Mouse (Mus musculus): ENCODE data around the gene Htra1. TPM values are rescaled to one million over a fixed set of nuclear protein-coding genes. Genes with fewer than 3 reads are reported as not detected.

The Htra1 gene
- polyA plus RNA-seq, 1 experiment: 37.7 TPM

DNA sequence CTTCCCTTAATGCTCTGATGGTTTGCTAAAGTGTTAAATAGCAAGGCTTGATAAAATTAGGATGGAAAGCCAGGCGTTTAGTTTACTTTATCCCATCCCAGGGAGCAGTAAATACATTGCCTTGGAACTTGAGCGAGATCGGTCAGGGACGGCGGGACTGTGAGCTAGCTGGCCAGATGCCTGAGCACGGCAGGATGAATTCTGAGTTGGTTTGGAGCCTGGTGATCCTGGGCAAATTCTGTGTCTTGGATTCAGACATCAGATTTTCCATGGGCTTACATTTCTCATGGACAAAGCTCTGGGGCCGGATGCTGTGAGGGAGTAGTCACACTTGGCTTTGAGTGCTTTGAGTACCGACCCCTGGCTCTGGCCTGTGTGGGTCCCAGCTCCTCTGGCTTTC, 4.8 kb downstream of the Htra1 start:
- Histone ChIP-seq H3K27me3 (ENCODE audit: control insufficient read depth, insufficient read depth, low read length) (peaks cover 16% of the 10 kb centered on the region), H3K4me3 (ENCODE audit: extremely low read depth, insufficient read depth, insufficient read length) (no peak overlapping the region), H3K36me3 (ENCODE audit: control insufficient read depth, insufficient read depth, low read length) (no peaks in the 10 kb centered on the region), H3K4me1 (ENCODE audit: control insufficient read depth, insufficient read depth, insufficient read length) (peaks cover 9% of the 10 kb centered on the region; the same call in 1 of the 2 replicates), H3K27ac (ENCODE audit: insufficient read depth, low read length) (no peak overlapping the region)
- no peak for DNase-seq (ENCODE audit: low read depth in 1 of 2, low spot score in 2 of 2)
- WGBS: 91% methylated on average over 8 of the region's 8 CpGs
- TF ChIP-seq CTCF (IDR thresholded peaks at IDR 0.05; ENCODE audit: extremely low read depth, insufficient read depth, insufficient read length, insufficient replicate concordance) (no peak), POLR2A (IDR thresholded peaks at IDR 0.05; ENCODE audit: low read depth, low read length) (no peak)

DNA sequence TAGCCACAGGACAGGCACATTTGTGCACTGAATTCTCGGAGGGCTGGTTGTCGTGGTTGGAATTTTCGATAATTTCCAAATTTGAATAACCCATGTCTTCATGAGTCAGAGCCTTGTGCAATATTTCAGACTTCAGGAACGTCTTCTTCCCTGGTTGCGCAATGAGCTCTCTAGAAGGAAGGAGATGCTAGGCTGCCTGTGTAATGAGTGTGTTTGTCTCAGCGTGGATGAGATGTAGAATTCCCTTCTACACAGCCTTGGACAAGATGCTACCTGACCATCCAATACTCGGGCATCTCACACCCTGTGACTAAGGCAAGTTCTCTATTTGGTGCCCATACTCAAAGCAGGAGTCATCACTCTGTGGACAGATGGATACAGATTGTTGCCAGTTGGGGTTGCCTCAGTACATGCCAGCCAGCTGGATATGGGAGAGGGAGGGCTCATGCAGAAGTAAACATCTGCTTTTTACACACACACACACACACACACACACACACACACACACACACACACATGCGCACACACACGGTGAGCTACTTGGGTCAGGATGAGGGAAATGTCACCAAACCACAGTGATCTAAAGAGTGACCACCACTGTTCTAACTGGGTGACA, 7.5 kb downstream of the Htra1 start:
- Histone ChIP-seq H3K27me3 (ENCODE audit: control insufficient read depth, insufficient read depth, low read length) (no peaks in the 10 kb centered on the region), H3K4me1 (ENCODE audit: control insufficient read depth, insufficient read depth, insufficient read length) (0 out of 2 replicates have a peak, but pooled peaks cover 3% of the 10 kb centered on the region), H3K4me3 (ENCODE audit: extremely low read depth, insufficient read depth, insufficient read length) (no peak overlapping the region), H3K27ac (ENCODE audit: insufficient read depth, low read length) (no peak overlapping the region), H3K36me3 (ENCODE audit: control insufficient read depth, insufficient read depth, low read length) (no peaks in the 10 kb centered on the region)
- DNase-seq (ENCODE audit: low read depth in 1 of 2, low spot score in 2 of 2): no peak
- TF ChIP-seq CTCF (IDR thresholded peaks at IDR 0.05; ENCODE audit: extremely low read depth, insufficient read depth, insufficient read length, insufficient replicate concordance): no peak
- TF ChIP-seq POLR2A (IDR thresholded peaks at IDR 0.05; ENCODE audit: low read depth, low read length): no peak
- 67% methylated on average over 9 of the region's 9 CpGs for WGBS

DNA sequence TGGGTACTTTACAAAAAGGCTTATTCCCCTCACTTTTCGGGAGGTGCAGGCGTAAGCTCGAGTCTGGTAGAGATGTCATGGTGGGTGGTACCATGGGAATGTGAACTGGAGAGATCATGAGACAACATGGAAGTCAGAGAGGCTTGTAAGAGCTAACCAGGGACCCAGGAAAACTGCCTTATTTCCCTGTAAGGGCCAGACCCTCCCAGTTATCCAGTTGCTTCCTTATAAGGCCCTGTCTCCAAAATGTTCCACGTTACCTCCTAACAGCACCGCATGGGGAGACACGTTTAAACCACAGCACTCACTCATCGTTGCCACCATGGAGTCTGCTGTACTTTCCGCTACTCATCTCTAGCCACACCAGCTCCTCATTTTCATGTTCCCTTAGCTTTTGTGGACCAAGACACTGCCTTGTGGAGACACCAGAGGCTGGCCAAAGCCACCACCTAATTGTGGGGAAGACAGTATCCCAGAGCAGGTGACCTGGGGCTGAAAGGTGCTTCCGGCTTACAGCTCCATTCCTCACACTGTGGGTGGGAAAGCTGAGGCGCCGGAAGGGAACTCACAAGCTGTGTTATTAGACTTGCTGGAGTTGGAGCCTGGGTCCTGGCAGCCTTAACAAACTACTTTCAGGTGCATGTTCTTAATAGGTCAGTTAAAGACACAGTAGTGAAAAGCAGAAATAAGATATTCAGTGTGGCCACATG, 9.0 kb downstream of the Htra1 start:
- H3K4me1 ChIP-seq (ENCODE audit: control insufficient read depth, insufficient read depth, insufficient read length): no peaks in the 10 kb centered on the region
- TF ChIP-seq POLR2A (IDR thresholded peaks at IDR 0.05; ENCODE audit: low read depth, low read length) (no peak), CTCF (IDR thresholded peaks at IDR 0.05; ENCODE audit: extremely low read depth, insufficient read depth, insufficient read length, insufficient replicate concordance) (no peak)
- H3K27ac ChIP-seq (ENCODE audit: insufficient read depth, low read length): no peak overlapping the region
- WGBS: 93% methylated on average over 11 of the region's 11 CpGs
- H3K36me3 ChIP-seq (ENCODE audit: control insufficient read depth, insufficient read depth, low read length): no peaks in the 10 kb centered on the region
- H3K27me3 ChIP-seq (ENCODE audit: control insufficient read depth, insufficient read depth, low read length): no peaks in the 10 kb centered on the region
- DNase-seq (ENCODE audit: low read depth in 1 of 2, low spot score in 2 of 2): no peak
- H3K4me3 ChIP-seq (ENCODE audit: extremely low read depth, insufficient read depth, insufficient read length): no peak overlapping the region

DNA sequence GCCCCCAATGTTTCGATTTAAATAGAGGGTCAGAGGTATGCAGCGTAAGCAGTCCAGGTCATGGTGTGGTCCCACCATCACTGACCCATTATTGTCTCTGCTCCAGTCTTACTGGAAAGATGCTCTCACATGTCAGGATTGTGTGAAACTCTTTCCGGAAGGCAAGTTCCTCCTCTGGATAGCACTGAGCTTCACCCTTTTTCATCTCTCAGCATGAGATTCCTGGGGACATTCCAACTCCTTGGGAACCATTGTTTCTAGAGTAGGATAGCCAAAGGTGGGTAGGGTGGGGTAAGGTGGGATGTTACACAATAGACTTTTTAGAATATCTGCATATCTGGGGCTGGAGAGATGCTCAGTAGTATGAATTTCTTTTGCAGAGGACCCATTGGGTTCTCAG, 9.8 kb downstream of the Htra1 start:
- 92% methylated on average over 3 of the region's 3 CpGs for WGBS
- no peaks in the 10 kb centered on the region for H3K4me1 ChIP-seq (ENCODE audit: control insufficient read depth, insufficient read depth, insufficient read length)
- H3K27ac ChIP-seq (ENCODE audit: insufficient read depth, low read length): no peak overlapping the region
- no peaks in the 10 kb centered on the region for H3K36me3 ChIP-seq (ENCODE audit: control insufficient read depth, insufficient read depth, low read length)
- DNase-seq (ENCODE audit: low read depth in 1 of 2, low spot score in 2 of 2): no peak
- no peak for TF ChIP-seq CTCF (IDR thresholded peaks at IDR 0.05; ENCODE audit: extremely low read depth, insufficient read depth, insufficient read length, insufficient replicate concordance)
- no peak for TF ChIP-seq POLR2A (IDR thresholded peaks at IDR 0.05; ENCODE audit: low read depth, low read length)
- H3K4me3 ChIP-seq (ENCODE audit: extremely low read depth, insufficient read depth, insufficient read length): no peak overlapping the region
- no peaks in the 10 kb centered on the region for H3K27me3 ChIP-seq (ENCODE audit: control insufficient read depth, insufficient read depth, low read length)

DNA sequence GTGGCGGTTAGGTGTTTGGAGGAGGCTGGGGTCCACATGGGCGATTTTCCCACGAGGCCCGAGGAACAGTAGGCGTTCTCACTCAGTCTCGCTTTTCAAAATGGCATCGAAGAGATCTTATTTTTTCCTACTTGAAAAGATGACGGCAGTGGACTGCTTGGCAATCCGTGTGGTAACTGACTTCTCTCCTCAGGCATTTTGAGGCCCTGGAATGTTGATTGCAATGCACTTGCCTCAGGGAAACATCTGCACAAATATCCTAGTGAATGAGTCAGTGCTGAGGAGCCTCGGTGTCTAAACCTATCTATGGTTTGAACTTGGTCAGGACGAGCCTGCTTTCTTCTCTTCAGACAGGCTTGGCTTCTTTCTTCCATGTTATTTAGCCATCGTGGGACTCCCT, 10.4 kb downstream of the Htra1 start:
- whole genome bisulfite sequencing: 90% methylated on average over 12 of the region's 12 CpGs
- no peaks in the 10 kb centered on the region for H3K36me3 ChIP-seq (ENCODE audit: control insufficient read depth, insufficient read depth, low read length)
- H3K4me3 ChIP-seq (ENCODE audit: extremely low read depth, insufficient read depth, insufficient read length): no peak overlapping the region
- H3K27ac ChIP-seq (ENCODE audit: insufficient read depth, low read length): no peak overlapping the region
- no peaks in the 10 kb centered on the region for H3K4me1 ChIP-seq (ENCODE audit: control insufficient read depth, insufficient read depth, insufficient read length)
- DNase-seq (ENCODE audit: low read depth in 1 of 2, low spot score in 2 of 2): no peak
- H3K27me3 ChIP-seq (ENCODE audit: control insufficient read depth, insufficient read depth, low read length): no peaks in the 10 kb centered on the region
- TF ChIP-seq CTCF (IDR thresholded peaks at IDR 0.05; ENCODE audit: extremely low read depth, insufficient read depth, insufficient read length, insufficient replicate concordance) (no peak), POLR2A (IDR thresholded peaks at IDR 0.05; ENCODE audit: low read depth, low read length) (no peak)

DNA sequence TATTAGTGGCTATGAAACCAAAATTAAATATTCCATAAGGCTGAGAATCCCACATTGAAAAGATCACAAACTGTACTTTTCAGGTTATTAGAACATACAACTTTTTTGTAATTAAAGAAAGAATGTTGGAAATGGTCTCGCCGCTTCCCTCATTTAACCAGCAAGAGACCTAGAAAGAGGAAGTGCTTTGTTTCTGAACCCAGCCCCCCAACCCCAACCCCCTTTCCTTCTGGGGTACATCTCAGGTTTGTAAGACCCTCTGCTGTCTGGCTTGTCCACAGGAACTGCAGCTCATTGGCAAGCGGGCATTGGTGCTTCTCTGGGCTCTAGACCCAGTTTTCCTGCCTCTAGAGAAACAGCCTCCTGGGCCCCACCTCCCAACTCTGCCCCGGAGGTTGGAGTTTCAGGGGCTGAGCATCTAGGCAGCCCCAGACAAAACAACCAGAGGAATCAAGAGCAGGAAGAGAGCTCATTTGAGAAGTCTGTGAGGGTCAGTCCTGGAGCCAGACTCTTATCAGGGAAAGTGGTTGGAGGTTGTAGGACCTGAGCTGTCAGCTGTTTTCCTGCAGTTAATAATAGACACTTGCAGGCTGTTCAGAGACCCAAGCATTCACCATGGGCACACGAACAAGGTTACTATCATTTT, 12.8 kb downstream of the Htra1 start:
- H3K27ac ChIP-seq (ENCODE audit: insufficient read depth, low read length): no peak overlapping the region
- DNase-seq (ENCODE audit: low read depth in 1 of 2, low spot score in 2 of 2): no peak
- no peak overlapping the region for H3K4me3 ChIP-seq (ENCODE audit: extremely low read depth, insufficient read depth, insufficient read length)
- 10% methylated on average over 5 of the region's 5 CpGs for WGBS
- H3K27me3 ChIP-seq (ENCODE audit: control insufficient read depth, insufficient read depth, low read length): no peaks in the 10 kb centered on the region
- TF ChIP-seq POLR2A (IDR thresholded peaks at IDR 0.05; ENCODE audit: low read depth, low read length) (no peak), CTCF (IDR thresholded peaks at IDR 0.05; ENCODE audit: extremely low read depth, insufficient read depth, insufficient read length, insufficient replicate concordance) (no peak)
- H3K36me3 ChIP-seq (ENCODE audit: control insufficient read depth, insufficient read depth, low read length): no peaks in the 10 kb centered on the region
- H3K4me1 ChIP-seq (ENCODE audit: control insufficient read depth, insufficient read depth, insufficient read length): no peaks in the 10 kb centered on the region
